In genomic region chr17:72922206-72922605, GRCm38 (mm10) we compare ENCODE assay signal across 11 mouse cellular contexts. TPM values are rescaled to one million over a fixed set of nuclear protein-coding genes. Genes with fewer than 3 reads are reported as not detected.
DNase-seq lines count a peak whose midpoint lies in the region; ATAC-seq and TF ChIP-seq lines count a peak whose summit lies in the region.
"Had no signal": no experiment of that assay in that cellular context is flagged by ENCODE, and none has a peak within 500 bp of the region (broad histone marks: within the 10 kb centered on the region; RNA-seq: fewer than 3 reads in every experiment).

No protein-coding gene starts in this region.

- WGBS in forebrain, embryonic 11.5 days, result 81% methylated on average over 5 of the region's 5 CpGs
- WGBS in forebrain, embryonic 14.5 days, result 72% methylated on average over 5 of the region's 5 CpGs
- 56% methylated on average over 5 of the region's 5 CpGs for WGBS in intestine, embryonic 14.5 days

- ATAC-seq in forebrain, embryonic 11.5 days (replicated peaks; ENCODE audit: low FRiP score), result no peak
- ATAC-seq in forebrain, embryonic 14.5 days, result no peak
- no peak for ATAC-seq in intestine, embryonic 14.5 days (replicated peaks; ENCODE audit: low FRiP score, low TSS enrichment, low read depth)

- TF ChIP-seq CTCF in layer of hippocampus, adult 2 months (conservative IDR thresholded peaks at IDR 0.05), result peak; percentile 23; the same call in 1 of the 2 replicates
- TF ChIP-seq CTCF in CH12.LX (conservative IDR thresholded peaks at IDR 0.05 in 1 of 2, IDR thresholded peaks at IDR 0.05 in 1 of 2; ENCODE audit: low read depth in 2 of 2, low read length in 2 of 2), result peak in 1 of 2 experiments; percentile 32; a peak in 1 of 4 replicates

- no peak overlapping the region for H3K9ac ChIP-seq in forebrain, embryonic 11.5 days (ENCODE audit: low read length)
- no peak overlapping the region for H3K9ac ChIP-seq in forebrain, embryonic 14.5 days (ENCODE audit: low read length)
- no peak overlapping the region for H3K9ac ChIP-seq in CH12.LX (ENCODE audit: insufficient read depth, low read depth)
- no peak overlapping the region for H3K9ac ChIP-seq in intestine, embryonic 14.5 days (ENCODE audit: low read length)
- H3K9ac ChIP-seq: liver, embryonic 15.5 days had no signal

- H3K27ac ChIP-seq in forebrain, embryonic 11.5 days (ENCODE audit: low read depth, low read length), result no peak overlapping the region
- no peak overlapping the region for H3K27ac ChIP-seq in forebrain, embryonic 14.5 days (ENCODE audit: low read depth, low read length)
- H3K27ac ChIP-seq in layer of hippocampus, adult 2 months, result peak overlapping the region; percentile 43; the same call in 1 of the 2 replicates
- H3K27ac ChIP-seq in CH12.LX (ENCODE audit: insufficient read depth, low read depth), result no peak overlapping the region
- H3K27ac ChIP-seq in intestine, embryonic 14.5 days (ENCODE audit: low read depth), result no peak overlapping the region
- H3K27ac ChIP-seq: liver, embryonic 15.5 days had no signal

- H3K4me2 ChIP-seq in forebrain, embryonic 11.5 days (ENCODE audit: low read depth, low read length, severe bottlenecking), result no peak overlapping the region
- no peak overlapping the region for H3K4me2 ChIP-seq in forebrain, embryonic 14.5 days (ENCODE audit: low read length)
- no peak overlapping the region for H3K4me2 ChIP-seq in CH12.LX (ENCODE audit: insufficient read depth, low read depth, poor library complexity, severe bottlenecking)
- H3K4me2 ChIP-seq in intestine, embryonic 14.5 days (ENCODE audit: low read length), result peak overlapping the region; percentile 77
- H3K4me2 ChIP-seq: liver, embryonic 15.5 days had no signal

- TF ChIP-seq POLR2A in CH12.LX (IDR thresholded peaks at IDR 0.05; ENCODE audit: low read depth, low read length), result no peak

- no peaks in the 10 kb centered on the region for H3K27me3 ChIP-seq in forebrain, embryonic 11.5 days (ENCODE audit: control insufficient read depth, insufficient read depth, low read length)
- H3K27me3 ChIP-seq in forebrain, embryonic 14.5 days (replicated peaks; ENCODE audit: control insufficient read depth, insufficient read depth, low read length), result no peaks in the 10 kb centered on the region
- no peaks in the 10 kb centered on the region for H3K27me3 ChIP-seq in CH12.LX (replicated peaks)
- no peaks in the 10 kb centered on the region for H3K27me3 ChIP-seq in intestine, embryonic 14.5 days (replicated peaks; ENCODE audit: control insufficient read depth, insufficient read depth, low read length)

- H3K4me1 ChIP-seq in forebrain, embryonic 11.5 days (replicated peaks; ENCODE audit: control insufficient read depth, insufficient read depth, low read length), result peaks cover 9% of the 10 kb centered on the region; the same call in 1 of the 2 replicates
- peaks cover 53% of the 10 kb centered on the region for H3K4me1 ChIP-seq in forebrain, embryonic 14.5 days (ENCODE audit: control insufficient read depth, insufficient read depth, low read length)
- peaks cover 18 to 73% of the 10 kb centered on the region in 2 experiments for H3K4me1 ChIP-seq in CH12.LX (ENCODE audit: control insufficient read depth in 1 of 2, insufficient read depth in 2 of 2)
- H3K4me1 ChIP-seq in intestine, embryonic 14.5 days (replicated peaks; ENCODE audit: control insufficient read depth, insufficient read depth, low read length), result peaks cover 36% of the 10 kb centered on the region

- peak; percentile 27 for DNase-seq in forebrain, embryonic 11.5 days (ENCODE audit: low spot score)
- no peak for DNase-seq in forebrain, embryonic 14.5 days (ENCODE audit: low spot score)
- no peak for DNase-seq in layer of hippocampus, adult 2 months (ENCODE audit: low spot score in 2 of 2)
- no peak for DNase-seq in layer of hippocampus, adult 11-12 months (ENCODE audit: low spot score)
- DNase-seq in CH12.LX (ENCODE audit: extremely low read depth), result no peak
- no peak for DNase-seq in intestine, embryonic 14.5 days (ENCODE audit: low spot score)
- no peak for DNase-seq in embryo, embryonic 10 days (ENCODE audit: low spot score)
- no peak for DNase-seq in cerebellum, adult 11-12 months
- DNase-seq: cerebellum, adult 9-11 months; gastrocnemius, postnatal 25 days had no signal

- TF ChIP-seq RAD21 in CH12.LX (IDR thresholded peaks at IDR 0.05; ENCODE audit: low read depth, low read length), result peak; percentile 17

- TF ChIP-seq EP300 in CH12.LX (IDR thresholded peaks at IDR 0.05; ENCODE audit: low read length), result no peak

- H3K9me3 ChIP-seq in forebrain, embryonic 11.5 days (ENCODE audit: control insufficient read depth, low read length), result no peaks in the 10 kb centered on the region
- H3K9me3 ChIP-seq in forebrain, embryonic 14.5 days (replicated peaks; ENCODE audit: control insufficient read depth, low read length), result no peaks in the 10 kb centered on the region
- no peaks in the 10 kb centered on the region for H3K9me3 ChIP-seq in CH12.LX (replicated peaks; ENCODE audit: low read length)
- H3K9me3 ChIP-seq in intestine, embryonic 14.5 days (ENCODE audit: control insufficient read depth, low read length), result no peaks in the 10 kb centered on the region
- H3K9me3 ChIP-seq: liver, embryonic 15.5 days had no signal

- H3K79me2 ChIP-seq in CH12.LX (replicated peaks; ENCODE audit: control insufficient read depth, extremely low read depth, insufficient read depth, poor library complexity, severe bottlenecking), result no peaks in the 10 kb centered on the region; the same call in 1 of the 2 replicates

- H3K4me3 ChIP-seq in forebrain, embryonic 11.5 days (ENCODE audit: low read depth, low read length), result no peak overlapping the region
- H3K4me3 ChIP-seq in forebrain, embryonic 14.5 days (ENCODE audit: low read depth, low read length), result no peak overlapping the region
- H3K4me3 ChIP-seq in layer of hippocampus, adult 2 months, result no peak overlapping the region
- no peak overlapping the region for H3K4me3 ChIP-seq in CH12.LX (replicated peaks in 1 of 3; ENCODE audit: low read depth in 2 of 3, low read length in 2 of 3, poor library complexity in 1 of 3)
- 0 out of 2 replicates have a peak overlapping the region, but pooled peaks have one; percentile 92 for H3K4me3 ChIP-seq in intestine, embryonic 14.5 days (ENCODE audit: low read depth, low read length)
- H3K4me3 ChIP-seq: liver, embryonic 15.5 days had no signal

- in situ Hi-C loops in CH12.LX (cut with MboI; ENCODE audit: low pct_ligation_motif_present, low pct_unique_long_range_greater_than_20kb, low sequenced_read_pairs), result no loop called here

- dilution Hi-C loops in CH12.LX (cut with MboI; ENCODE audit: extremely low pct_ligation_motif_present, extremely low pct_unique_long_range_greater_than_20kb, low sequenced_read_pairs), result no loop called here

- no peaks in the 10 kb centered on the region for H3K36me3 ChIP-seq in forebrain, embryonic 11.5 days (ENCODE audit: control insufficient read depth, insufficient read depth, low read length)
- H3K36me3 ChIP-seq in forebrain, embryonic 14.5 days (ENCODE audit: control insufficient read depth, insufficient read depth, low read length), result peaks cover 22% of the 10 kb centered on the region
- H3K36me3 ChIP-seq in CH12.LX (replicated peaks in 1 of 2; ENCODE audit: control insufficient read depth in 1 of 2, insufficient read depth in 1 of 2, low read length in 1 of 2), result peaks cover 16 to 46% of the 10 kb centered on the region in 2 experiments
- peaks cover 49% of the 10 kb centered on the region for H3K36me3 ChIP-seq in intestine, embryonic 14.5 days (ENCODE audit: control insufficient read depth, insufficient read depth, low read length)
- H3K36me3 ChIP-seq: liver, embryonic 15.5 days had no signal

TF ChIP-seq in CH12.LX, 34 proteins besides CTCF, POLR2A, EP300 and RAD21:
- TF ChIP-seq SMC3 (IDR thresholded peaks at IDR 0.05; ENCODE audit: low read depth, low read length), result peak; percentile 16
- no peak for TF ChIP-seq ZKSCAN1 (IDR thresholded peaks at IDR 0.05; ENCODE audit: borderline replicate concordance, low read depth, low read length)
- no peak for TF ChIP-seq ZMIZ1 (IDR thresholded peaks at IDR 0.05; ENCODE audit: low read depth, low read length)
- no peak for TF ChIP-seq CHD2 (IDR thresholded peaks at IDR 0.05; ENCODE audit: low read length)
- no peak for TF ChIP-seq JUND (conservative IDR thresholded peaks at IDR 0.05; ENCODE audit: low read depth, low read length)
TF ChIP-seq in CH12.LX: peak in this region for 1.

RNA-seq across cellular contexts. Expression of gene Lbh, which starts 4.1 kb away (rescaled TPM):
- 2.9 and 3.3 TPM in 2 replicates for polyA plus RNA-seq in forebrain, embryonic 11.5 days (2014; fragmentation: Nextera tagmentation; extraction: Ambion mirVana)
- 8.1 and 8.7 TPM in 2 replicates for polyA plus RNA-seq in forebrain, embryonic 14.5 days (2014; fragmentation: Nextera tagmentation; extraction: Ambion mirVana)
- 10 to 100 TPM; 31.4 to 34.8 TPM for total RNA-seq in layer of hippocampus, adult 2 months (2021)
- total RNA-seq in CH12.LX (2012; rRNA removed) (12.2 and 14.4 TPM in 2 replicates), CH12.LX (2014; rRNA removed) (13.1 and 16.7 TPM in 2 replicates)
- polyA plus RNA-seq in CH12.LX (2012; ENCODE audit: insufficient read length, low read depth), result 26.0 and 30.0 TPM in 2 replicates
- polyA plus RNA-seq in intestine, embryonic 14.5 days (2014; fragmentation: Nextera tagmentation; extraction: Ambion mirVana), result 6.4 and 6.5 TPM in 2 replicates
